8 mouse cellular contexts compared by ENCODE assay signal in the genomic region with DNA sequence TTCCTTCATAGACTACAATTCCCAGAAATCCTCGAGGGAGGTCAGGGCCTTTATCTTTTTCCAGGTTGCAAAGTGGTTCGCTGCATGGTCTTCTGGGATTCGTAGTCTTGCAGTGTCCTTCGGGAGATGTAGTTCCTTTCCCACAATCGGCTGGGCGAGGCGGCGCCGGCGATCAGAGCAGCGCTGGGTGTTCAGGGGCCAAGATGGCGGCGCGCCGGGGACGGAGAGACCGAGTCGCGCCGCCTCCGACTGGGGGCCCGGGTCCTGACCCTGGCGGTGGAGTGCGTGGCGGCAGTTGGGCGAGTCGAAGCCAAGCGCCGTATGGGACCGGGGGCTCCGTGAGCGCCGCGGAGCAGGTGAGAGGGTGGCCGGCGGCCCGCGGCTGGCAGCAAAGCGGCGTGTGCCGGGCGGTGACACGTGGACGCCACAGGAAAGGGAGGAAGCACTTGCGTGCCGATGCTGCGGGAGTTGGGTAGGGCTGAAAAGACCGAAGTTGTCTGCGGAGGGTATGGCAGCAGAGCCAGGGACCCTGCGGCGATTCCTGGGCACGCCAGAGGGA. TPM values are rescaled to one million over a fixed set of nuclear protein-coding genes. Genes with fewer than 3 reads are reported as not detected.
DNase-seq lines count a peak whose midpoint lies in the region; ATAC-seq and TF ChIP-seq lines count a peak whose summit lies in the region.

No protein-coding gene starts in this region.

- intact Hi-C loops in heart, adult 2 months (cut with DNase I) = loop anchor here (1.0 kb wide), 2 partner anchors 10 to 19 kb away; partner anchors contain the start of gene Nolc1

- H3K4me3 ChIP-seq in embryonic facial prominence, embryonic 14.5 days (ENCODE audit: low read depth, low read length) = peak overlapping the region; percentile 78
- peak overlapping the region; percentile 96 for H3K4me3 ChIP-seq in heart, adult 2 months
- H3K4me3 ChIP-seq in limb, embryonic 13.5 days = peak overlapping the region; percentile 87
- peak overlapping the region; percentile 91 for H3K4me3 ChIP-seq in midbrain, embryonic 16.5 days (ENCODE audit: low read depth, low read length)

- H3K27ac ChIP-seq in embryonic facial prominence, embryonic 14.5 days (replicated peaks; ENCODE audit: low read depth, low read length) = peak overlapping the region; percentile 94
- peak overlapping the region; percentile 86 for H3K27ac ChIP-seq in heart, adult 2 months
- peak overlapping the region; percentile 96 for H3K27ac ChIP-seq in limb, embryonic 13.5 days
- H3K27ac ChIP-seq in midbrain, embryonic 16.5 days (ENCODE audit: low read length) = peak overlapping the region; percentile 87

- H3K4me1 ChIP-seq in embryonic facial prominence, embryonic 14.5 days (ENCODE audit: control insufficient read depth, insufficient read depth, low read length) = peaks cover 10% of the 10 kb centered on the region; the same call in 1 of the 2 replicates
- H3K4me1 ChIP-seq in heart, adult 2 months (ENCODE audit: control insufficient read depth, insufficient read depth, low read length) = peaks cover 2% of the 10 kb centered on the region; the same call in 1 of the 2 replicates
- H3K4me1 ChIP-seq in limb, embryonic 13.5 days = peaks cover 17% of the 10 kb centered on the region
- peaks cover 15% of the 10 kb centered on the region for H3K4me1 ChIP-seq in midbrain, embryonic 16.5 days (ENCODE audit: control insufficient read depth, insufficient read depth, low read length)

- H3K36me3 ChIP-seq in embryonic facial prominence, embryonic 14.5 days (ENCODE audit: control insufficient read depth, insufficient read depth, low read length) = peaks cover 4% of the 10 kb centered on the region
- peaks cover 4% of the 10 kb centered on the region; the same call in 1 of the 2 replicates for H3K36me3 ChIP-seq in heart, adult 2 months (ENCODE audit: control insufficient read depth, insufficient read depth, low read length)
- H3K36me3 ChIP-seq in limb, embryonic 13.5 days = peaks cover 3% of the 10 kb centered on the region; the same call in 1 of the 2 replicates
- H3K36me3 ChIP-seq in midbrain, embryonic 16.5 days (ENCODE audit: control insufficient read depth, insufficient read depth, low read length) = 0 out of 2 replicates have a peak, but pooled peaks cover 2% of the 10 kb centered on the region

- WGBS in embryonic facial prominence, embryonic 14.5 days = 3% methylated on average over 41 of the region's 52 CpGs
- WGBS in heart, adult 2 months = under 1% methylated on average over 52 of the region's 52 CpGs
- under 1% methylated on average over 52 of the region's 52 CpGs for WGBS in limb, embryonic 13.5 days
- under 1% methylated on average over 52 of the region's 52 CpGs for WGBS in midbrain, embryonic 16.5 days

- ATAC-seq in embryonic facial prominence, embryonic 14.5 days (ENCODE audit: low read depth) = peak; percentile 98
- peak; percentile 96 for ATAC-seq in limb, embryonic 13.5 days (ENCODE audit: low FRiP score, low read depth)
- ATAC-seq in midbrain, embryonic 16.5 days = peak; percentile 98

- peak overlapping the region; percentile 79 for H3K9ac ChIP-seq in embryonic facial prominence, embryonic 14.5 days (ENCODE audit: low read depth, low read length)
- peak overlapping the region; percentile 79 for H3K9ac ChIP-seq in heart, adult 2 months (ENCODE audit: low read depth, low read length)
- peak overlapping the region; percentile 85 for H3K9ac ChIP-seq in limb, embryonic 13.5 days
- H3K9ac ChIP-seq in midbrain, embryonic 16.5 days (ENCODE audit: low read depth, low read length) = peak overlapping the region; percentile 87

- peak overlapping the region; percentile 68 for H3K4me2 ChIP-seq in embryonic facial prominence, embryonic 14.5 days (ENCODE audit: low read depth, low read length)
- H3K4me2 ChIP-seq in limb, embryonic 13.5 days (replicated peaks) = peak overlapping the region; percentile 77
- peak overlapping the region; percentile 87 for H3K4me2 ChIP-seq in midbrain, embryonic 16.5 days (ENCODE audit: low read length)

- no peaks in the 10 kb centered on the region for H3K27me3 ChIP-seq in embryonic facial prominence, embryonic 14.5 days (replicated peaks; ENCODE audit: control insufficient read depth, insufficient read depth, low read length)
- H3K27me3 ChIP-seq in heart, adult 2 months (ENCODE audit: control insufficient read depth, insufficient read depth, low read length) = no peaks in the 10 kb centered on the region
- H3K27me3 ChIP-seq in limb, embryonic 13.5 days = no peaks in the 10 kb centered on the region
- no peaks in the 10 kb centered on the region for H3K27me3 ChIP-seq in midbrain, embryonic 16.5 days (ENCODE audit: control insufficient read depth, insufficient read depth, low read depth, low read length)

- TF ChIP-seq POLR2A in heart, adult 2 months (IDR thresholded peaks at IDR 0.05; ENCODE audit: insufficient read depth, low read depth, low read length) = peak; percentile 55; the same call in 1 of the 2 replicates

- DNase-seq in 3T3-L1 (ENCODE audit: low read depth, low spot score) = peak; percentile 99
- DNase-seq in adrenal gland, postnatal 4 days (ENCODE audit: low spot score in 2 of 2) = peak; percentile 50 to 82
- peak; percentile 99 for DNase-seq in embryonic facial prominence, embryonic 14.5 days (ENCODE audit: low spot score)
- peak; percentile 91 to 96 for DNase-seq in heart, adult 2 months
- peak; percentile 94 to 96 for DNase-seq in kidney, adult 8-10 months
- peak; percentile 86 to 94 for DNase-seq in spleen, postnatal 10 days (ENCODE audit: low spot score in 2 of 2)

- H3K9me3 ChIP-seq in embryonic facial prominence, embryonic 14.5 days (ENCODE audit: control insufficient read depth, low read length) = no peaks in the 10 kb centered on the region
- no peaks in the 10 kb centered on the region for H3K9me3 ChIP-seq in limb, embryonic 13.5 days
- no peaks in the 10 kb centered on the region for H3K9me3 ChIP-seq in midbrain, embryonic 16.5 days (replicated peaks; ENCODE audit: control insufficient read depth, low read length, poor library complexity, severe bottlenecking)

- TF ChIP-seq EP300 in heart, adult 2 months (IDR thresholded peaks at IDR 0.05; ENCODE audit: insufficient read depth, low read depth, low read length) = 0 out of 2 replicates have a peak, but pooled peaks have one; percentile 51

- no peak; the same call in 1 of the 2 replicates for TF ChIP-seq CTCF in heart, adult 2 months (IDR thresholded peaks at IDR 0.05)

- H3K79me2 ChIP-seq in heart, adult 2 months (replicated peaks; ENCODE audit: control insufficient read depth, insufficient read depth, low read length) = peaks cover 7% of the 10 kb centered on the region

RNA-seq across cellular contexts. Expression of gene Ldb1, which starts 11.5 kb away (rescaled TPM):
- 100 to 1,000 TPM; 161 TPM for total RNA-seq in adrenal gland, postnatal 4 days (2021)
- 80.6 and 82.0 TPM in 2 replicates for polyA plus RNA-seq in embryonic facial prominence, embryonic 14.5 days (2014; fragmentation: Nextera tagmentation; extraction: Ambion mirVana)
- 10 to 100 TPM; 39.2 to 46.3 TPM for total RNA-seq in heart, adult 2 months (2021)
- polyA plus RNA-seq in heart, adult 2 months (2012; rRNA removed) = 94.1 and 96.3 TPM in 2 replicates
- 114 and 123 TPM in 2 replicates for polyA plus RNA-seq in limb, embryonic 13.5 days (2015; fragmentation: Nextera tagmentation; extraction: Ambion mirVana)
- polyA plus RNA-seq in midbrain, embryonic 16.5 days (2015; fragmentation: Nextera tagmentation; extraction: Ambion mirVana) = 88.1 and 107 TPM in 2 replicates

RNA-seq across cellular contexts. Expression of gene Pprc1, which starts 11.8 kb away (rescaled TPM):
- 10 to 100 TPM; 30.5 to 40.2 TPM for total RNA-seq in adrenal gland, postnatal 4 days (2021)
- 41.8 and 41.9 TPM in 2 replicates for polyA plus RNA-seq in embryonic facial prominence, embryonic 14.5 days (2014; fragmentation: Nextera tagmentation; extraction: Ambion mirVana)
- 10 to 100 TPM; 15.0 to 18.3 TPM for total RNA-seq in heart, adult 2 months (2021)
- polyA plus RNA-seq in heart, adult 2 months (2012; rRNA removed) = 11.7 and 15.4 TPM in 2 replicates
- 37.8 and 42.6 TPM in 2 replicates for polyA plus RNA-seq in limb, embryonic 13.5 days (2015; fragmentation: Nextera tagmentation; extraction: Ambion mirVana)
- polyA plus RNA-seq in midbrain, embryonic 16.5 days (2015; fragmentation: Nextera tagmentation; extraction: Ambion mirVana) = 19.9 and 20.0 TPM in 2 replicates

RNA-seq across cellular contexts. Expression of gene Nolc1, which starts 19.2 kb away (rescaled TPM):
- 10 to 100 TPM; 44.7 to 46.2 TPM for total RNA-seq in adrenal gland, postnatal 4 days (2021)
- polyA plus RNA-seq in embryonic facial prominence, embryonic 14.5 days (2014; fragmentation: Nextera tagmentation; extraction: Ambion mirVana) = 77.1 and 82.2 TPM in 2 replicates
- total RNA-seq in heart, adult 2 months (2021) = 10 to 100 TPM; 19.1 to 21.1 TPM
- polyA plus RNA-seq in heart, adult 2 months (2012; rRNA removed) = 6.5 and 7.8 TPM in 2 replicates
- polyA plus RNA-seq in limb, embryonic 13.5 days (2015; fragmentation: Nextera tagmentation; extraction: Ambion mirVana) = 89.1 and 93.5 TPM in 2 replicates
- polyA plus RNA-seq in midbrain, embryonic 16.5 days (2015; fragmentation: Nextera tagmentation; extraction: Ambion mirVana) = 64.4 and 65.7 TPM in 2 replicates

RNA-seq across cellular contexts. Expression of gene Hps6, which starts 53.2 kb away (rescaled TPM):
- total RNA-seq in adrenal gland, postnatal 4 days (2021) = 10 to 100 TPM; 16.5 to 17.1 TPM
- polyA plus RNA-seq in embryonic facial prominence, embryonic 14.5 days (2014; fragmentation: Nextera tagmentation; extraction: Ambion mirVana) = 4.5 and 6.4 TPM in 2 replicates
- 1 to 10 TPM; 5.2 to 5.6 TPM for total RNA-seq in heart, adult 2 months (2021)
- 3.6 and 4.0 TPM in 2 replicates for polyA plus RNA-seq in heart, adult 2 months (2012; rRNA removed)
- polyA plus RNA-seq in limb, embryonic 13.5 days (2015; fragmentation: Nextera tagmentation; extraction: Ambion mirVana) = 7.3 and 8.1 TPM in 2 replicates
- polyA plus RNA-seq in midbrain, embryonic 16.5 days (2015; fragmentation: Nextera tagmentation; extraction: Ambion mirVana) = 4.0 and 5.7 TPM in 2 replicates

RNA-seq across cellular contexts. Expression of gene Armh3, which starts 58.2 kb away (rescaled TPM):
- 10 to 100 TPM; 21.6 to 21.9 TPM for total RNA-seq in adrenal gland, postnatal 4 days (2021)
- polyA plus RNA-seq in embryonic facial prominence, embryonic 14.5 days (2014; fragmentation: Nextera tagmentation; extraction: Ambion mirVana) = 13.7 and 15.2 TPM in 2 replicates
- total RNA-seq in heart, adult 2 months (2021) = 10 to 100 TPM; 13.9 to 14.6 TPM
- 14.2 and 21.6 TPM in 2 replicates for polyA plus RNA-seq in heart, adult 2 months (2012; rRNA removed)
- polyA plus RNA-seq in limb, embryonic 13.5 days (2015; fragmentation: Nextera tagmentation; extraction: Ambion mirVana) = 20.5 and 22.1 TPM in 2 replicates
- 23.4 and 25.6 TPM in 2 replicates for polyA plus RNA-seq in midbrain, embryonic 16.5 days (2015; fragmentation: Nextera tagmentation; extraction: Ambion mirVana)

Comparison
In these comparisons a context has a peak if more than half of its experiments do, and no peak if none do; other contexts are left out.
1. Peak in every context shown above with its lines: DNase-seq, ATAC-seq, H3K4me3 ChIP-seq and H3K27ac ChIP-seq.